Mouse (Mus musculus) forebrain, embryonic 16.5 days (tissue): Measurements from ENCODE around the gene Pgbd1. TPM values are rescaled to one million over a fixed set of nuclear protein-coding genes. Genes with fewer than 3 reads are reported as not detected.

ENCODE experiments used
- ATAC-seq: fragments of 200-750 bp; cut with Nextera tagmentation; 2 replicates; pipeline ENCODE4 v1.8.0; 2017; ENCODE audit warnings: mild to moderate bottlenecking, moderate library complexity
- H3K27ac ChIP-seq: fragments of 300-500 bp; sonication (generic); 2 replicates; pipeline ENCODE4 v1.5.1; 2014; ENCODE audit warnings: low read length, control low read depth
- H3K27me3 ChIP-seq: fragments of 300-500 bp; sonication (generic); replicated peaks from 2 replicates; pipeline ENCODE4 v1.6.1; 2014; ENCODE audit warnings: low read length; ENCODE audit not compliant: control insufficient read depth, insufficient read depth
- H3K36me3 ChIP-seq: fragments of 300-500 bp; sonication (generic); 2 replicates; pipeline ENCODE4 v1.6.1; 2014; ENCODE audit not compliant: control insufficient read depth, insufficient read depth
- H3K4me1 ChIP-seq: fragments of 300-500 bp; sonication (generic); replicated peaks from 2 replicates; pipeline ENCODE4 v1.6.1; 2014; ENCODE audit warnings: low read length; ENCODE audit not compliant: control insufficient read depth, insufficient read depth
- H3K4me2 ChIP-seq: fragments of 300-500 bp; sonication (generic); 2 replicates; pipeline ENCODE4 v1.6.1; 2014; ENCODE audit warnings: mild to moderate bottlenecking, low read length, control low read depth
- H3K4me3 ChIP-seq: fragments of 300-500 bp; sonication (generic); replicated peaks from 2 replicates; pipeline ENCODE4 v1.5.1; 2014; ENCODE audit warnings: mild to moderate bottlenecking, low read length, control low read depth
- H3K9ac ChIP-seq: fragments of 300-500 bp; sonication (generic); replicated peaks from 2 replicates; pipeline ENCODE4 v1.6.1; 2014; ENCODE audit warnings: low read depth, low read length, control low read depth
- H3K9me3 ChIP-seq: fragments of 300-500 bp; sonication (generic); 2 replicates; pipeline ENCODE4 v1.6.1; 2016; ENCODE audit warnings: low read length; ENCODE audit not compliant: control insufficient read depth
- WGBS: fragments of 180-500 bp; shearing (Covaris S2); extraction: QIAGEN DNeasy Blood & Tissue Kit; methylation state at CpG from one replicate; pipeline ENCODE4 v1.1.7; 2014; 5-methylcytosine and 5-hydroxymethylcytosine counted together
- polyA plus RNA-seq: library from polyadenylated mRNA; unstranded; fragments of >200 nt; fragmentation: Nextera tagmentation; extraction: Ambion mirVana; gene quantifications from 2 replicates; pipeline ENCODE4 v1.2.1, GENCODE M21; 2015

The Pgbd1 gene
- polyA plus RNA-seq, 1 experiment from 2014 or later, result 3.4 TPM

DNA sequence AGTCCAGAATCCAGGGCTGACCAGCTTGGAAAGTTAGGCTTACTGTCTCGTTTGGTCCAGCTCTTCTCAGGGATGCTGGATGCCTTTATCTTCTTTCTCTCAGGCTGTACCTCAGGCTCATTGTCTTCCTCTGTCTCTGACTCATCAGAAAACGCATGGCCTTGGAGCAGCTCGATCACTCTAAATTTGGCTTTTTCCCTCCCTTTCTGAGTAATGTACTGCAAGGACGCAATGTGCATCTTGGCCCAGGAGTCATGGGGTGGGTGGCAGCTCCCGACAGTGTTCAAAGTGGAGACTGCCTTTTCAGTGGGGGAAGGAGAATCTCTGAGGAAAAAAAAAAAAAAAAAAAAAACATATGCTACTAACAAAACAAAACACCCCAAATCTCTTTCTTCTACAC is 17.6 kb downstream of the Pgbd1 start:
- ATAC-seq, result no peak
- Histone ChIP-seq H3K36me3 (no peaks in the 10 kb centered on the region), H3K4me3 (no peak overlapping the region), H3K4me2 (no peak overlapping the region), H3K27me3 (no peaks in the 10 kb centered on the region), H3K27ac (no peak overlapping the region), H3K9me3 (no peaks in the 10 kb centered on the region), H3K4me1 (no peaks in the 10 kb centered on the region), H3K9ac (no peak overlapping the region)
- WGBS, result 63% methylated on average over 5 of the region's 5 CpGs

- 77% methylated on average over 6 of the region's 6 CpGs for WGBS
- Histone ChIP-seq H3K9me3 (no peaks in the 10 kb centered on the region), H3K27me3 (no peaks in the 10 kb centered on the region), H3K4me2 (no peak overlapping the region), H3K9ac (no peak overlapping the region), H3K36me3 (no peaks in the 10 kb centered on the region), H3K4me1 (no peaks in the 10 kb centered on the region), H3K27ac (no peak overlapping the region), H3K4me3 (no peak overlapping the region)
- ATAC-seq, result no peak
These were observed 22.0 kb downstream of the Pgbd1 start for GRCm38 (mm10) chr13:21418865-21419264.

DNA sequence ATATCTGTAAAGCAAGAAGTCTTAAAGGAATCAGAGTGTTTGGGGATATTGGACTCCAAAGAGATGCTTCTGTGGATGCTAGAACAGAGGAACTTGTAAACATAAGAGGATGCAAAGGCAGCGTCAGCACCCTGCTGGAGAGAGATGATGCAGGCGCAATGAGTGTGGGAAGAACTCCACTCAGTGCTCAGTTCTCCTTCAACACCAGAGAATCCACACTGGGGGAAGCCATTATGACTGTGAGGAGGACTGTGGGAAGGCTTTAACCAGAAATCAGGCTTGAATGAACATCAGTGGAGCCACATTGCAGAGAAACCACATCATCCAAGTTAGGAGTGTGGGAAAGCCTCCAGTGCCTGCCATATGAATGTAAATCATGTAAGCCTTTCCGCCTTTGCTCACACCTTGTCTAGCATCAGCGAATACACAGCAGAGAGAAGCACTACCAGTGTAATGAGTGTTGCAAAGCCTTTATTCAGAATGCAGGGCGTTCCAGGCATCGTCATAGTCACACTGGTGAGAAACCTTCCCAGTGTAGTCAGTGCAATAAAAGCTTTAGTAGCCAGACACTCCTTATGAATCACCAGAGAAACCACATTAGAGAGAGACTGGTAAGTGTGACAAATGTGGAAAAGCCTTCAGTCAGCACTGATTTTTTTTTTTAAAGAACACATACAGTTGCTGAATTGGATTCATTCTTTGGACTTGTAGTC is 23.4 kb downstream of the Pgbd1 start:
- ATAC-seq, result no peak
- Histone ChIP-seq H3K4me1 (no peaks in the 10 kb centered on the region), H3K9ac (no peak overlapping the region), H3K4me2 (no peak overlapping the region), H3K36me3 (no peaks in the 10 kb centered on the region), H3K9me3 (no peaks in the 10 kb centered on the region), H3K27me3 (no peaks in the 10 kb centered on the region), H3K4me3 (no peak overlapping the region), H3K27ac (no peak overlapping the region)
- WGBS, result 86% methylated on average over 6 of the region's 6 CpGs

GRCm38 (mm10) chr13:21415750-21416149 is 25.1 kb downstream of the Pgbd1 start:
- Histone ChIP-seq H3K27ac (no peak overlapping the region), H3K4me1 (no peaks in the 10 kb centered on the region), H3K9me3 (no peaks in the 10 kb centered on the region), H3K9ac (no peak overlapping the region), H3K27me3 (no peaks in the 10 kb centered on the region), H3K36me3 (no peaks in the 10 kb centered on the region), H3K4me2 (no peak overlapping the region), H3K4me3 (no peak overlapping the region)
- no peak for ATAC-seq
- 92% methylated on average over 2 of the region's 2 CpGs for whole genome bisulfite sequencing

- no peak overlapping the region for H3K4me3 ChIP-seq
- H3K36me3 ChIP-seq, result no peaks in the 10 kb centered on the region
- H3K4me1 ChIP-seq, result no peaks in the 10 kb centered on the region
- no peak for ATAC-seq
- 81% methylated on average over 4 of the region's 4 CpGs for WGBS
- no peaks in the 10 kb centered on the region for H3K27me3 ChIP-seq
- no peak overlapping the region for H3K9ac ChIP-seq
- no peaks in the 10 kb centered on the region for H3K9me3 ChIP-seq
- no peak overlapping the region for H3K27ac ChIP-seq
- H3K4me2 ChIP-seq, result no peak overlapping the region
These were observed 25.6 kb downstream of the Pgbd1 start for GRCm38 (mm10) chr13:21415266-21415665.

DNA sequence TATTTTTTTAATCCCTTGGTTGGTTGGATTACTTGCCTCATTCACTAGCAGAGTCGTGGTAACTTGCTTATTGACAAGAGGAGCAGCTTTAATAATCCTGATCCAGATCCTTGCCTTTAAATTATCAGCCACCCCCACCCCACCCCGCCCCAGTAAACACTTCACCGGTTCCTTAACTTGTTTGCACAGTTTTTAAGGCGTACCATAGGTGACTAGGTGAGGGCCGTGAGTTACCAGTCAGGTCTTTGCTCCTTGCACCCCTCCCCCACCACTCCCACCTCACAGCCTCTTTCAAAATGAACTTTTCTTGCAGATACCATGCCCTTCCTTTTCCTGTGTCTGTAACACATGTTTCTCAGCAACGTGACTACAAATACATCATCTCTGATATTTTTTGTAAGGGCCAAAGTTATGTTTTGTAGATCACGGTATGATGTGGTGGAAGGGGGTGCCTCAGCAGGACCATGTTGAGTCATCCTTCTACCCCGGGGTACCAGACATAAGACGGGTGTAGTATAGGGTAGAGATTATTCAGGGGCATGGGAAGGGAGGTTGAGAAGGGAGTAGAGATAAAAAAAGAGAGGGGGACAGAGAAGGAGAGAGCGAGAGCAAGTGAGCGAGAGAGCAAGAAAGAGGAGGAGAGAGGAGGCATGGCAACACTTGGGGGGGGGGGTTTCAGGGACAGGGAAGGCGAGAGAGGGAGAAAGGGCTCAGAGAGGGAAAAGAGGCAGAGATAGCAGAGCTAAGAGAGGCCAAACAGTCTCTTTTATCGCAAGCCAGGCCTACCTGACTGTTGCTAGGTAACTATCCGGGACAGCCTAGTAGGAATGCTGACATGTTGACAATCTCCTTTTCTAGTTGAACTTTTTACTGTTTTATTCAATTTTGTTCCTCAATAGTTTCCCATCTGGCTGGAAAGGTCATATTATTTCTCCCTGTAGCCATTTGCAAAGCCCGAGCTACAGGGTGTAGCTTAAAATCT is 26.3 kb downstream of the Pgbd1 start:
- ATAC-seq, result no peak
- no peaks in the 10 kb centered on the region for H3K27me3 ChIP-seq
- H3K4me2 ChIP-seq, result no peak overlapping the region
- WGBS, result 70% methylated on average over 14 of the region's 15 CpGs
- no peaks in the 10 kb centered on the region for H3K36me3 ChIP-seq
- H3K9ac ChIP-seq, result no peak overlapping the region
- H3K9me3 ChIP-seq, result no peaks in the 10 kb centered on the region
- H3K4me3 ChIP-seq, result no peak overlapping the region
- no peaks in the 10 kb centered on the region for H3K4me1 ChIP-seq
- no peak overlapping the region for H3K27ac ChIP-seq

DNA sequence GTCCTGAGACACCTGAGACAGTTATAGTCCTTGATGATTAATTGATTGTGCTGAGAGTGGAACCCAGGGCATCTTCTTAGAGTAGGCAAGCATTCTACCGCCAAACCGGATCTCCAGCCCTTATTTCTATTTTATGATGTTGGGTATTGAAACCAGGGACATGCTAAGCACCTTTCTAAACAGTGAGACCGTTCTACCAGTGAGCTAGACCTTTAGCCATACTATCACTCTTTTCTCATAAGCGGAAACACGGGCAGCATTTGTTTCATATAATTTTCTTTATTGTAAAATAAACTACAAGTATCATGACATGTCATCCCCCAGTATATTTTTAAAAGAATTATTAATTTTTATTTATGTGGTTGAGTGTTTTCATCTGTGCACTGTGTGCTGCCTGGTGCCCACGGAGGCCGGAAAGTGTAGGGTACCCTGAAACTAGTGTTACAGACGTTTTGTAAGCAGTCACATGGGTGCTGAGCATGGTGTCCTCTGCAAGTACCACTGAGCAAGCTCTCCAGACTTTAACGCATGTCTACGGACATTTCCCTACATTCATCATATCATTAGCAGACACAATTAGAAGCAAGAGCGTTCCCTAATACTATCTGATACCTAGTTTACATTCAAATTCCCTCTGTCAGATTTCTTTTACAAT is 31.9 kb downstream of the Pgbd1 start:
- H3K36me3 ChIP-seq, result no peaks in the 10 kb centered on the region
- H3K4me1 ChIP-seq, result 0 out of 2 replicates have a peak, but pooled peaks cover 4% of the 10 kb centered on the region
- no peaks in the 10 kb centered on the region for H3K27me3 ChIP-seq
- peak overlapping the region; percentile 47 for H3K4me3 ChIP-seq
- H3K9ac ChIP-seq, result peak overlapping the region; percentile 58
- no peaks in the 10 kb centered on the region for H3K9me3 ChIP-seq
- peak; percentile 41; the same call in 1 of the 2 replicates for ATAC-seq
- WGBS, result 48% methylated on average over 11 of the region's 11 CpGs
- H3K4me2 ChIP-seq, result peak overlapping the region; percentile 54
- H3K27ac ChIP-seq, result peak overlapping the region; percentile 52

GRCm38 (mm10) chr13:21407969-21408804 is 32.7 kb downstream of the Pgbd1 start:
- ATAC-seq, result peak; percentile 96
- H3K27me3 ChIP-seq, result no peaks in the 10 kb centered on the region
- WGBS, result 3% methylated on average over 27 of the region's 27 CpGs

More at GRCm38 (mm10) chr13:21407969-21408804, 32.7 kb downstream of the Pgbd1 start:
- Histone ChIP-seq H3K4me3 (peak overlapping the region; percentile 47), H3K9ac (peak overlapping the region; percentile 58), H3K27ac (peak overlapping the region; percentile 52), H3K4me2 (peak overlapping the region; percentile 54), H3K4me1 (0 out of 2 replicates have a peak, but pooled peaks cover 4% of the 10 kb centered on the region), H3K36me3 (no peaks in the 10 kb centered on the region), H3K9me3 (no peaks in the 10 kb centered on the region)
